ENCODE assay signal across 7 mouse cellular contexts in genomic region chr9:54169489-54169888, GRCm38 (mm10).
DNase-seq lines count a peak whose midpoint lies in the region.

No protein-coding gene starts in this region.

- DNase-seq in left cerebral cortex, adult 11 months (ENCODE audit: low spot score) = peak; percentile 11
- DNase-seq in left cerebral cortex, adult 8-10 months (ENCODE audit: low spot score in 2 of 2) = no peak
- peak; percentile 7 for DNase-seq in MN1 (ENCODE audit: low spot score)
- peak; percentile 56 for DNase-seq in embryo, embryonic 11 days
- peak; percentile 24 to 60 for DNase-seq in left cerebral cortex, postnatal 25 days (ENCODE audit: low spot score in 2 of 2)
- no peak for DNase-seq in urinary bladder, adult 18-20 months (ENCODE audit: low spot score in 2 of 2)
- DNase-seq in adrenal gland, adult 2 months = no peak

- intact Hi-C loops in left cerebral cortex, postnatal 25 days (cut with DNase I) = no loop called here

Comparison
In these comparisons a context has a peak if more than half of its experiments do, and no peak if none do; other contexts are left out.
1. DNase-seq: peak in left cerebral cortex, adult 11 months (single experiment), MN1 (single experiment), embryo, embryonic 11 days (single experiment) and left cerebral cortex, postnatal 25 days (2 of 2); none in left cerebral cortex, adult 8-10 months (0 of 2), urinary bladder, adult 18-20 months (0 of 2) and adrenal gland, adult 2 months (single experiment).